Mouse (Mus musculus) embryo, embryonic 9.5 days (tissue): ENCODE results near the gene Rasa3.

Experiments
- DNase-seq: peaks from one replicate; pipeline ENCODE4 v3.0.0-alpha.2; 2017; ENCODE audit errors: extremely low spot score

Rasa3 gene

DNA sequence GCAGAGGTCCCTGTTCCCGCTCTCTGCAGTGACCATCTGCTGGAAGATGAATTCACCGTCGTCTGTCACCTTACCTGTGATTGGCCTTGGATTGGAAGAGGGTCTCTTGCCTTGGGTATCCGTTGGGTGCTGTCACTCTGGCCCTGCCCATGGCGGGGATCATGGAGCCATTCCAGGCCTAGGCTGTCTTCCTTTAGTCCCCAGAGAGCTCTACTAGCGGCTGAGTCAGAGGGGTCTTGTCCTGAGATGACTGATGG, 125.9 kb downstream of the Rasa3 start:
- DNase-seq, result no peak

DNA sequence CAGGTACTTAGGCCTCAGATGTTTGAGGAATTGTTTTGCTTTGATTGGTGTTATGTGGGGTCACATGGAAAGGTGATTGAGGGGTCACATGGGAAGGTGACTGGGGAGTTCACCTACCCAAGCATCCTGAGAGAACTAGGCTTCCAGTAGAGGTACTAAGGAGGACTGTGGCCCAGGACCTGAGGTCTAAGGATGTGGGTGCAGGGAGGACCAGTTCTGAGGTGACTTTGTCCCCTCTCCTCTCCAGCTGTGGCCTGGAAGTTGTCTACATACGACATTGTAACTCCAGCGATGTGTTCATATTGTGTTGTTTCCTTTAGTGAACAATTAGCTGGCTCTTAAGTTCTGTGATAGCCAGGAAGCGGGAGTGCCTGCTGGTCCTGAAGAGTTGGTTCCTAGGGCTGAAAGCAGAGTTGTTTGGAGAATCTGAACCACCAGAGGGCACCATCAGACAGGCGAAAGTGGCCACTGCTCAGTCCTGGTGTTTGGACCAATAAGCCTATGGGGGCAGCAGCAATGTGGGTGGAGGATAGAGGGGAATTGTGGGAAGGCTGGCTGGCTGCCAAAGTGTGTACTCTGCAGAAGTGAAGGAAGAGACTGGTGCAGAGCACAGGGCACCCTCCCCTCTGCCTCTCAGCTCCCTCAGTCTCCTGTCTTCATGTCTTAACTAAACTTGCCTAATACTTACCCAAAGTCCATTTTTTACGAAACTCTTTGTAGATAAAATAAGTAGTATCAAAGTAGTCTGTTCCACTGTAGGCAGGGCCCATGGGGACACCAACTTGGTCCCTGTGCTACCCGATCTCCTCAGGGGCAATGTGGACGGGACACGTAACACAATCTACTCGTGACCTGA, 126.5 kb downstream of the Rasa3 start:
- peak; percentile 78 for DNase-seq

DNA sequence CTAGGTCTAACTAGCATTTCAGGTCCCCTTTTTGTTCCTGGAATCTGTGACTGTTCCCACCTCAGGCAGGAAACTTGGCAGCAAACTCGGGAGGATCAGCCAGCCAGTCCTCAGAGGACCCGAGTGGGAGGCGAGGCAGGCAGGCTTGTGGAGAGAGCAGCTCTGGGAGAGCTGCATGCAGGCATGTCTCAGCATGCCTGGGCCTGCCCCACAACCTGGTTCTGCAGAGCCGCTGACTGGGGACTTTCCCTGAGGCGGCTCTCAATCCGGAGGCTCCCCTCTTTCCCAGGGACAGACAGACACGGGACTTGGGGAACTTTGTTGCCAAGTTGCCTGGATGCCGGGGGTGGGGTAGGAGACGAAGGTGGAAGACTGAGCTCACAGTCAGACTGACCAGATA, 128.6 kb downstream of the Rasa3 start:
- peak; percentile 8 for DNase-seq

DNA sequence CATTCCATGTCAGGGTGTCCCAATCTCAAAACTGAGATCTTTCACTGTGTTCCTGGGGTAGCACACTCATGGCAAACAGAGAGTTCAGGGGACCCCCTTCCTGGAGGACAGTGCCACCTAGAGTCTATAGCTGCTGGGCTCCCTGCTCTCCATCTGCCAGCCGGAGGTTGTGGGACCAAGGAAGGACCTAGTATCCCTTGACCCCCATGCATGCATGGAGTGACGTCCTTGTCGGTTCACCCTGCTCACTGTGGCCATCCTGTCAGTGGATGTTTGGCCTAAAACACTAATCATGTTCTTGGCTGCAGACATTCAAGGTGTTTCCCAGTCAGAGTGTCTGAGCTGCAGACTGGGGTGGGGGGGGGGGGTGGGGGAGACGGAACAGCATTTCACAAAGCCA, 129.2 kb downstream of the Rasa3 start:
- no peak for DNase-seq

DNA sequence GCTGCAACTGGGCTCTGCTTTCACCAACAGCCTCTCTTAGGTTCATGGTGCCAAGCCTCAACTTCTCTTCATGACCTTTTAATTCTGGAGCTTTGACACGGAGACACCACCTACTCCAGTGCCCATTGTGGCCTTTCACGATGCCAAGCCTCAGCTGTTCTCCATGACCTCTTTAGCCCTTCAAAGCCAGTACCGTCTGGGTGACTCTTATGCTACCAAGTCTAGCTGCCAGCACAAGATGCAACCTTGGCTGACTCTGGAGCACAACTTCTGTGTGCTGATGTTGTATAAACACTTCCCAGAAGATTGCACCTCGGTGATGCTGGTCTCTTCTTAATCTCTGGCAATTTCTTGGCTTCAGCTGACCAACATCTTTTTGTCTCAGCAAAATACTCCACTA, 131.0 kb downstream of the Rasa3 start:
- DNase-seq, result no peak

DNA sequence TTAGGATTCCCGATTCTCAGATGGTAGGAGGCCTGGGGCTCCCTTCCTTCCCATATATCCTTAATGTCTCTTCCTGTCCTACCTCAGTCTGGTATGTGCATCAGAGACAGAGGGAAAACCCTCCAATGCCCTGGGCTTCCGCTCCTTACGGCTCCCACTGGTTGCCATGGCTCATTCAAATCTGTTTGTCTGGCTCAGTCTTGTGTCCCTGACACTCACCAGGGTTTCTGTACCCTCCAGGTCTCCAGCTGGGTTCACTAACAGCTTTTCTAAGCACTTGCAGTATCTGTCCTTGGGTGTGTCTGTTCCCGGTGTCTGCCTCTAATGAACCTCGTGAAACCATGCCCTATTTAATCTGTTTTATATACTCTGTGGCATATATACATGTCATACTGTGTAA, 135.9 kb downstream of the Rasa3 start:
- DNase-seq, result no peak

DNA sequence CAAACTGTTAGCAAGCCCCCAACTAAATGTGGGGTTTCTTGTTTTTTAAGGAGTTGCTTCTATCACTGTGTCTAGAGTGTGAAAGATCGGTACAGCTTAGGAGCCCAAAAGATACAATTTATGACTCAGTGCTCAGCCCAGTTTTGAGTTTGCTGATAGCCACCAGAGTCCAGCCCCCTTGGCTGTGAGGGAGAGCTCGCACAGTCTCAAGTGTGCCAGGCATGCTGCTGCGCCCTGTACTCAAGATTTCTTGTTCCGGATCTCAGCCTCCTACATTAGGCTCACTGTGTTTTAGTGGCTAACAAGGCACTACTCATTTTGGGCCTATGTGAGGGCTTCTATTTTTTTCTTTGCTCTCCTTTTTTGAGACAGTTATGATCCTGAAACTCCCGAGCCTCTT, 137.3 kb downstream of the Rasa3 start:
- no peak for DNase-seq

DNA sequence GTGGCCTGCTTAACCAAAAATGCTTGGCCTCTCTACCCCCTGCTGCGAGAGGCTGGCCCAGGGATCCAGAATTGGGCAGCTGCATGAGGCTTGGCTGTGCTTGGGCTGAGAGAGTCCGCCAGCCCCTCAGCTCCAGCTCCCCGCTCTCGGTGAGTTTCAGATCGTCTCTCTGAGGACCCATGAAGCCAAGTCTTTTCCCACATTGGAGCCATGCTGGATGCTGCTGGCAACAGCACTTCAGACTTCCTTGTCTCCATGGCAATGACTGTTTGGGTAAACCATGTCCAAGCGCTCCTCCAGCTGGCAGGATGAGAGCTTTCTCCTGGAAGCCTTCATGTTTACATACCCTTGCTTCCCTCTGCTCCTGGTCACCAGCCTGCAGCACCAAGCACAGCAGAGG, 138.6 kb downstream of the Rasa3 start:
- no peak for DNase-seq

DNA sequence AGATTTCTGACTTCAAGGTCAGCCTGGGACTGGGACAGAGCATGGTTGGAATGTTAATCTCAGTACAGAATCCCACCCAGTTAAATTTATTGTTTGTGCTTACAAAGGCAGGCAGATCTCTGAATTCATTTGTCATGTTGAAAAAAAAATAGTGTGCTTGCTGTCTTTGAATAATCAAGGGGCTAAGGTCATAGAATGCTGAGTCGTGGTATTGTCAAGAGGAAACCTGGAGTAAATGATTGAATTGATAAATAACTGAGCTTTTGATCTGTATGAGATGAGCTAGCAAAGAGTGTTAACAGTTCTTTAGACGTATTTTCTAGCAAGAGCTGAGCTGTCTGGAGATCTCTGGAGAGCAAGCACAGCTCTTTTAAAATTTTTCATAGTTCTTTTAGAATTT, 140.3 kb downstream of the Rasa3 start:
- no peak for DNase-seq

DNA sequence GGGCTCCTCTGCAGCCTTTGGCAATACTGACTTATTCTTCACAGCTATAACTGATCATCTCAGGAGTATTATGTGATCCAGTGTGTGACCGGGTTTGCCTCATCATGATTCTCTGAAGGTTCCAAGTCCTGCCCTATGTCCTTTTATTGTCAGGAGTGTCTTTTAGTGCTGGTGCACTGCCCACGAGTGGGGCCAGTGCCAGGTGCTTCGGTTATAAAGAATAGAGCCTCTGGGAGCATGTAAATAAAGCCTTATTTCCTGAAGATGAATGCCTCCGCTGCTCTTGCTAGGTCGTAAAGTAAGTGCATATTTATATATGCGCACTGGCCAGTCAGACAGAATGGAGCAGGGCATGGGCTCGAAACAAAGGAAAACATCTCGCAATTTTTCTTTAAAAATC, 144.3 kb downstream of the Rasa3 start:
- DNase-seq, result no peak

DNA sequence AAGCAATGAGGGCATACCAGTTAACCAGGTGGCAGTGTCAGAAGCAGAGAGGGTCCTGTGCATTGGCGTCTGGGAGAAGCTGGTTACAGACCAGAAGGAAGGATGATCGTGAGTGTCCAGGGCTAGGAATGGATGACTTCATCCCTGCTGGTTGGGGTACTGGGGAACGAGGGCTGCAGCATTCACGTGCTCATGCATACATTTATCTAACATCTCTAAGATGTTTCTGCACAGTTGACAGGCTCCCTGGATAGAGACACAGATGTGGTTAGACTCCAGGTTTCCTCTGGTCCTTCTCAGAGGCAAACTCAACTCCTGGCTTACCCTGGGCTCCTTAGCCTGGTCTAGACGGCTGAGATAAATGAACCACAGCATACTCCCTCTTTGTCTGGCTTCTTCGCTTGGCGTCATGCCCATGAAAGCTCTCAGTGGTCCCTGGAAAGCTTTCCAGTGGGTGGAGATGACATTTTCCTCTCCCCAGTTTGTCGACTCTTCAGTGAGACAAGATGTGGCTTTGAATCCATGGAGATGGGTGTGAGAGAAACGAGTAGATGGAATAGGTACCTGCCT, 145.7 kb downstream of the Rasa3 start:
- DNase-seq, result no peak

DNA sequence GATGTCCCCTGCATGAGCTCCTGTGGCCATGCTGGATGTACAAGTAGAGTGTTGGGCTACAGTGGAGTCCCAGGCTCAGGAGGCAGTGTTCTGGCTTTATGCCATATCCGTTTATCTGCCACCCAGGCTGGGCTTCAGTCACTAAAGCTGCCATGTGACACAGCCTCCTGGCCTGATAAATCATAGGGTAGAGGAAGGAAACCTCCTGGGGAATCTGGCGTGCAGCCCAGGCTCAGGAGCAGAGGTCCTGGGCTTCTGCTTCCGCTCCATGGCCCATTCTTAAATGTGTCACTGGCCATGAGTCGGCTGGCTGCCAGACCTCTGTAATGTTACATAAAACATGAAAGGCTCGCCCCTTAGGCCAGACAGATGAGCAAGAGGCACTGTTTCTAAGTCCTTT, 146.5 kb downstream of the Rasa3 start:
- no peak for DNase-seq

DNA sequence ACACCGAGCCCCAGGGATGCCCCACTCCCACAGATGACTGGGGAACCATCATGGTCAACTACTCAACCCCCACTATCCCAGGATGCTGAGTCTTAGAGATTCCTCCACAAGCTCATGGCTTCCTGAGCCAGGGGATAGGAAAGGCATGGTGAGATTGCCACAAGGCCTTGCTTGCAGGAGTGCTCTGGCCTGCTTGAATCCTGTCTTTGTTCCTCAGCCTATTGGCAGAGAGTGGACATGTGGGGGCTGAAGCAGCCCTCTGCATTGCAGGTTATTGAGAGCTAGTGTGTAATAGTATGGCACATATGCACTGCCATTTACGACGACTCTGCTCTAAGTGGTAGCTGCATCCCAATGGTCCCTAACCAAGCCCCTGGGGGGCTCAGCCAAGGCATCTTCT, 147.0 kb downstream of the Rasa3 start:
- DNase-seq, result no peak

DNA sequence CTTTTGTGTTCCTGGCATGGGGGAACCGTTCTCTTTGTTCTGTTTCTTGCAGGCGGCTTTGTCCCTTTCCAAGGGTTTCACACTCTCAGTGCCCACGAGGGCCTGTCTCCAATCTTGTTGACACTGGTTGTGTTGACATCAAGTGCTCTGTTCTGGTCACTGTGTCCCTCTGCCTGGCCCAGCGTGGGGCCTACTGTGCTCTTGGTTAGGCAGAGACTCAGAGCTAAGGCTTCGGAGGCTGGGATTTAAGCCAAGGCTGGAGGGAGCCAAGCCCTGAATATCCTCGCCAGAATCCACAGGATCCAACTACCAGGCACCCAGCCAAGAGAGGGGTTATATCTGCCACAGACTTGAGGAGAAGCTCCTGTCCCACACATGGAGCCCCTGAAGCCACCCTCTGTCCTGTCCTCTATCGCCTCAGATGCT, 147.5 kb downstream of the Rasa3 start:
- no peak for DNase-seq

DNA sequence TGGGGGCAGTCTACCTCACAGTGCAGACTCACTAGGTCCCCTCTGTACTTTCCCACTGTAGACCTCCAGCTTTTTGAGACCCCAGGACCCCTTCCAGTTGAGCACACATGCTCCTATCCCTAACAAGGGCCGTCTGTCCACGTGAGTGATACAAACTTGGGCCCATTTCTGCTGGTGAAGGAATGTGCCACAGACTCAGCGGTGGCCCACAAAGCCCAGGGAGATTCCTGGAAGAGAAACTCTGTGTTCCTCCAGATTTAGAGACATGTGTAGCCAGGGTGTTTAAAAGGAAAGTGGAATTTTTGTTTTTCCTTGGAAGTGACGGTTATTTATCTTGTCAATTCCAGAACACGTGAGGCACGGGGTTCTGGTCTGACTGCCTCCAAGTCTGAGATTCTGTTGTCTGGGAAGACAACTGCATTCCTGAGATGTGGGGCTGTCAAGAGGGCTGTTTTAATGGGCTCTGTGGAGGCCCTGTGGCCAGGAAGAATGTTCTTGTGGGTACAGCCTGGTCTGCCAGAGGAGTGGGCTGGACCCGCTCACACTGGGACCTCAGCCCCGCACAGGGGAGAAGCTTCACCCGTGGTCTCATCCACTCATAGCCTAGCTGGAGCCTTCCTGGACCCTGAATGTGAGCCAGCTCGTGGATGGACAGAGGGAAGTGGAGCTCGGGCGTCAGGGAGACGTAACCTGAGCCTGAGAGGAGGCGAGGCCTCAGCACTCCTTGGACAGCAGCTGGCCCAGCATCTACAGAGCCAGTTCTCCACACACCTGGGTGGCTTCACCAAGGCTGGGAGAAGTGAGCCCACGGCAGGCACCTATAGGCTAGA, 148.2 kb downstream of the Rasa3 start:
- DNase-seq, result no peak

DNA sequence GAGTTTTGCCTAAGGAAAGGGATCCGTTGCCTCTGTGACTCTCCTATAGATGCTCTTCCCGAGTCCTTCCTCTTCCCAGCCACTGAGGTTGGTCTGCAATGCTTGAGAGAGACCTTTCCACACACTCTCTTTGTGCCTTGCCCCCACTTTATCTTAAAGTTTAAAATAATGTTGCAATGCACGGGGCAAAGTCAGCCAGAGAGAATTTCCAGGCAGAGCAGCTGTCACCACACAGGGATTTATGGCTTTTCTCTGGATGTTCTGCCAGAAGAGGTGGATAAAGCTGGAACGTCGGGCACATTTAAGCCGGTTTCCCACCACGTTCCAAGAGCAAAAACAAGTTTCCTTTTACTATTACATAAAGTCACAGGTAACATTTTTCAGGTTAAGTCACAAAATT, 156.0 kb downstream of the Rasa3 start:
- no peak for DNase-seq

DNA sequence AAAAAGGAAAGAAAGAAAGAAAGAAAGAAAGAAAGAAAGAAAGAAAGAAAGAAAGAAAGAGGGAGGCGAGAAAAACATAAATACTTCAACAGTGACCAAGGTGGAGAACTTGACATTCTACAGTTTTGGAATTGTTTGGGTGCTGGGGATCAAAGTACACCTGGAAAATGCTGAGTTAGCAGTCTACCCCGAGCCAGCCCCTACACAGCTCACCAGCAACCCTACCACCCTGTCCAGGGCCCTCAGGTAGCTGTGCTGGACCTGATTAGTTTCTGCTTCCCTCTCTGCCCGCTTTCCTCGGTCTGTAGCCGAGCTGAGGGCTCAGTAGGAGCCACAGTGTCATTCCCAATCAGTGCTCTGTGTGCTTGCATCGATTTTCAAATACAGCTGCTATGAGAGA, 157.1 kb downstream of the Rasa3 start:
- no peak for DNase-seq

DNA sequence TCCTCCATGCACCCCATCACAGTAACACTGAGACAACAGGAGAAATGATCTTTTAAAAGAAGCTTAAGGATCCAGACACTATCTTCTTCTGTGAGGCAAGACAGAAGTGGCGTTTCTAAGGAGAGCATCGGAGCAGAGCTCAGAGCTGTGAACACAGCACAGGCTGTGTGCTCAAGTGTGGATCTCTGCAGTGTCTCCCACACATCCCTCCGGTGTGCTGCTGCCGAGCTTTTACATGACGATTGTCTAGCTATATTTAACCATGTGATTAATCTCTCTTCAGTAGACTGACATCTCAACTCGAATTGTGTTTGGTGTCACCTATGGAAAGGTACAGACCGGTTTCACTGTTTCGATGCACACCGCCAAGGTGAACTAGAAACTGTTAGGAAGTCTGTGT, 157.9 kb downstream of the Rasa3 start:
- DNase-seq, result no peak

DNA sequence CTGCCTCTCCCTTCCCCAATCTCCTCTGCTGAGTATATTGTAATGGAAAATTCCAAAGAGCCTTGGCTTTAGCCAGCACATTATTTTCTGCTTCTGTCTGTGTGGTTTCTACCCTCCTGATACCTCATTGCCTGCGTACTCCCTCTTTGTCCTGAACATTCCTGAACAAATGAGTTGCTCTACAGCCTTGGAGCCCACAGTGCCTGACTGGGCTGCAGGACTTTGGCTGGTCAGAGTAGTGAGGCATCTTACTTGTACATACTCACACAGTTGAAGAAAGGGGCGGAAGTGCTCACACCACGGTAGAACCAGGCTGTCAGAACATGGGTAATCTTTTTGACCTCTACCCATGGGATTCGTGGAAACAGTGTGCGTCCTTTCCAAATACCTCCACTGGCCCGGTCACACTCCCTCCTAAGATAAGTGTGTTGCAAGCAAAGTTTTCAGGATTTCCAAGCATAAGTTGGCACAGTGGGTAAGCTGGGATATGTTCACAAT, 160.1 kb downstream of the Rasa3 start:
- no peak for DNase-seq
